Mouse (Mus musculus): ENCODE measurements at regions not wholly inside any gene's neighbourhood (a gene's known extent, or its start where the extent isn't known, plus 50 kb on each side); places are given as distances from the start of the nearest gene placed in this dataset.

DNA sequence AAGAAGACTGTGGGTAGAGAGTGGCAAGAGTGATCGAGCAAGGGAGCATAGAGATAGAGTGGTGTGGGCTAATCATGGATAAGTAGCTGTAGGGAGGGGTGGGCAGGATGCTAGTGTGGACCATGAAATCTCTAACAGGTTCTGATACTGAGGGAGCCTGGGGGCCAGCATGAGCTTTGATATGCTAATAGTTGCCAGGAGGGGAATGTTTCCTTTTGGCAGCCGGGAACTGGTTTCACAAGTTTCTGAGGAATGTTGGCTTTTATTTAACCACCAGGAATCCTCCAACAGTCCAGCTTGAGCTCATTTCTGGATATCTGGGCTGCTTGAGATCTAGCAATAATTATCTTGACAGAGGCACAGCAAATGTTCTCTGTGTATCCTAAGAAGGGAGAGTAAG lies 167.7 kb upstream of the Fggy start:
- Histone ChIP-seq H3K4me3 (replicated peaks) (no peak overlapping the region), H3K4me1 (peaks cover 14% of the 10 kb centered on the region), H3K4me2 (no peak overlapping the region), H3K9me3 (replicated peaks) (no peaks in the 10 kb centered on the region), H3K36me3 (no peaks in the 10 kb centered on the region), H3K9ac (no peak overlapping the region), H3K27me3 (no peaks in the 10 kb centered on the region), H3K27ac (peak overlapping the region; percentile 71)
- 44% methylated on average over 2 of the region's 2 CpGs for WGBS
- ATAC-seq (replicated peaks; ENCODE audit: low FRiP score): no peak

DNA sequence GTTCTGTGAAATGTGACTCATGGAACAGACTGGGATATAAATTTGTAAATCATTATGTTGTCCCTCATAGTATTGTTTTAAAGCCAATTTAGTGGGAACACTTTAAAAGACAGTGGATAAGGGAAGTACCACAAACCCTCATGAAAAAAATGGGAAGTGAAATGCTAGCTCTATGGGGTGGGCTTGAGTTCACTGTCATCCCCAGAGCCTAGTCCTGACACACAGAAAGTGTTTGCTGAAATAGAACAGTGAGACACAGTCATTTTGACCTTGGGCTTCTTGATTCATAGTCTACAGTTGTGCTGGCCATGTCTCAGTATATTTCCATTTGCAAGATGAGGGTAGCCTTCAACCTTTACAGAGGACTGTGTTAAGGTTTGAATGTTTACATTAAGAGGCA lies 166.8 kb upstream of the Fggy start:
- Histone ChIP-seq H3K4me2 (no peak overlapping the region), H3K36me3 (no peaks in the 10 kb centered on the region), H3K9me3 (replicated peaks) (no peaks in the 10 kb centered on the region), H3K4me1 (peaks cover 8% of the 10 kb centered on the region), H3K27ac (no peak overlapping the region), H3K9ac (no peak overlapping the region), H3K4me3 (replicated peaks) (no peak overlapping the region), H3K27me3 (no peaks in the 10 kb centered on the region)
- no peak for ATAC-seq (replicated peaks; ENCODE audit: low FRiP score)

DNA sequence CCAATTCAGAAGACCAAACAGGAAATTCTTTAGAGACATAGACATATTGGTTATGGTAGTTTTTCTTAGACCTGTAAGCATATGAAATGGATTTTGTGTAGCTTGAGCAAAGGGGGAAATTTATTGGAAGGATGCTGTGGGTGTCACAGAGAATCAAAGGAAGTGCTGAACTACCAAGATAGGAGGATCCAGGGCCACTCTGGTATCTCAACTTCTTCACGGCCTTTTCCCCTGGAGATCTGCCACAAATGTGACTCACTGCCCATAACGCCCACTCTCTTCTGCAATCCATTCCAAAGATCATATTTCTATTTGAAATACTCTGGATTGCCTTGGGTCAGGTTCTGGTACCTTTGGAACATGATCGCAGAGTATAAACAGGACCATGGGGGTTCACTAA lies 161.6 kb upstream of the Fggy start:
- H3K36me3 ChIP-seq: no peaks in the 10 kb centered on the region
- H3K9me3 ChIP-seq (replicated peaks): no peaks in the 10 kb centered on the region
- no peak overlapping the region for H3K27ac ChIP-seq
- 66% methylated on average over 3 of the region's 3 CpGs for WGBS
- H3K4me2 ChIP-seq: no peak overlapping the region
- no peak overlapping the region for H3K9ac ChIP-seq
- no peak overlapping the region for H3K4me3 ChIP-seq (replicated peaks)
- ATAC-seq (replicated peaks; ENCODE audit: low FRiP score): no peak
- no peaks in the 10 kb centered on the region for H3K27me3 ChIP-seq
- no peaks in the 10 kb centered on the region for H3K4me1 ChIP-seq

DNA sequence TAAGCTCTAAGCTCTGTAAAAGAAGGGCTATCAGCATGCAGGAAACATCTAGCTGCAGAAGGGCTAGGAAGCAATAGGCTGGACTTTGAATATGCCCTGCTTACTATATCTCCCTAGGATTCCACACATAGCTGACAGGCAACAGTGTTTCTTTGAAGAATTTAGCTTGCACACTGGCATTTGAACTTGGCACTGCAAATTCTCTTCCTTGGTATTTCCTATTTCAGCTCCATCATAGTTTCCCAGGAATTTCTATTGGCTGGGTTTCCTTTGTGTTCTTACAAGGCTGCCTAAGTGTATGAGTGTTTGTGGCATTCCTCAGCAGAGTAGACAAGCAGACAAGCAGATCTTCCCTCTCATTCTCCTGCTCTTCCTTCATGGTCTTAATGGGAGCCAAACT lies 159.0 kb upstream of the Fggy start:
- Histone ChIP-seq H3K9ac (no peak overlapping the region), H3K27me3 (no peaks in the 10 kb centered on the region), H3K27ac (no peak overlapping the region), H3K36me3 (no peaks in the 10 kb centered on the region), H3K4me1 (no peaks in the 10 kb centered on the region), H3K9me3 (replicated peaks) (no peaks in the 10 kb centered on the region), H3K4me3 (replicated peaks) (no peak overlapping the region), H3K4me2 (no peak overlapping the region)
- no peak for ATAC-seq (replicated peaks; ENCODE audit: low FRiP score)

DNA sequence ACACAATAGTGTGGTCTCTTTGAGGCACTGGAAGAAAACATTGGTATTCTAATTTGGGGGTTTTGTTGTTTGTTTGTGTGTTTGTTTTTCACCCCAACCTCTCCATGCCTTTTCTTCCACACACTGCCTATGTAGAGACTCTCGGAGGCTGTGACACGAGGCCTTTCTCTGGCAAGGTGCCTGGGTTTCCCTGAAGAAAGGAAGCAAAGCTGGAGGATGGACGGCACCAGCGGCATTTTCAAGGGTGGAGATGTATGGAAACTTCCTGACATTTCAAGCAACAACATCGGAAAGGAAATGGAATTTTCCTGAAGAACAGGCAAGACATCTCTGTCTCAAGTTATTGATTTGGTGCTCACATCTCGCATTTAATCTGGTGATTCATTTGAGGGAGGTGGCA lies 155.0 kb upstream of the Fggy start:
- no peaks in the 10 kb centered on the region for H3K4me1 ChIP-seq
- no peak for ATAC-seq (replicated peaks; ENCODE audit: low FRiP score)
- H3K27ac ChIP-seq: no peak overlapping the region
- H3K9me3 ChIP-seq (replicated peaks): no peaks in the 10 kb centered on the region
- H3K4me3 ChIP-seq (replicated peaks): no peak overlapping the region
- 76% methylated on average over 6 of the region's 6 CpGs for WGBS
- H3K4me2 ChIP-seq: no peak overlapping the region
- H3K27me3 ChIP-seq: no peaks in the 10 kb centered on the region
- H3K9ac ChIP-seq: no peak overlapping the region
- no peaks in the 10 kb centered on the region for H3K36me3 ChIP-seq

DNA sequence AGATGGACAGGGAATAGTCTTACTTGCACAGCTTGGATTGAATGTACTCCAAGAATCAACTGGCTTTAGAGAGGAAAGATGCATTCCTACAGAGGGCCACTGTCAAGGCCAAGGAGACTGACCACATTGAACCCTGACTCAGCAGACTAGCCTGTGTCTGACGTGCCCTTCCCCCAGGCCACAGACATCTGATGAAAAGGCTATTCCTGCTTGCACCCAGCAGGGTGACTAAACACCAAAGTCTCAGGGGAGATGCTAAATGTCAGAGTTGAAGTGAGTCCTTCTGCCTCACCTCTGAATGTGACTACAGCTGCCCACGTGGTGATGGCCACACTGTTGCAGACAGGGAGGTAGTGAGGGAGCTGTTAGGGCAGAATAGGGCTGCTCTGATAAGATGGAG lies 140.2 kb upstream of the Fggy start:
- no peak for ATAC-seq (replicated peaks; ENCODE audit: low FRiP score)

DNA sequence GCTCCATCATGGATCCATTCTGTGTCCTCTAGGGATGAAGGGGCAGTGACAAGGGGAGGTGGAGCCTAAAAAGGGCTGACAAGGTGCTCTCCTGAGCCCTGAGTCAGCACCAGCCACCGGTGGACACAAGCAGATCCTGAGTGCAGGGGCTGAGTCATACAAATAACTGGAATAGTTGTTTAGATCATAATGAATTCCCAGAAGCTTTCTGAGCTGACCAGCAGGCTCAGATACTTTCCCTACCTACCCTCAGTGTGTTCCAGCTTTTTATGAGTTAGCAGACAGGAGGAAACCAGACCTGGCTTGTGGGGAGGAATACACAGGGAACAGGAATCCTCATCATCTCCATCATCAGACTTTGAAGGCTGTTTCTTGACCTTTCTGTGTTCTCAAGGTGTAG lies 130.7 kb upstream of the Fggy start:
- Histone ChIP-seq H3K4me3 (replicated peaks) (no peak overlapping the region), H3K9ac (no peak overlapping the region), H3K4me2 (no peak overlapping the region), H3K27ac (no peak overlapping the region), H3K36me3 (no peaks in the 10 kb centered on the region), H3K27me3 (no peaks in the 10 kb centered on the region), H3K4me1 (no peaks in the 10 kb centered on the region), H3K9me3 (replicated peaks) (no peaks in the 10 kb centered on the region)
- ATAC-seq (replicated peaks; ENCODE audit: low FRiP score): no peak
- WGBS: 41% methylated on average over 1 of the region's 1 CpGs

More for the DNA sequence above, 140.2 kb upstream of the Fggy start:
- H3K9ac ChIP-seq: no peak overlapping the region
- no peak overlapping the region for H3K27ac ChIP-seq
- 53% methylated on average over 2 of the region's 2 CpGs for WGBS
- H3K36me3 ChIP-seq: no peaks in the 10 kb centered on the region
- H3K4me3 ChIP-seq (replicated peaks): no peak overlapping the region
- no peaks in the 10 kb centered on the region for H3K27me3 ChIP-seq
- no peak overlapping the region for H3K4me2 ChIP-seq
- no peaks in the 10 kb centered on the region for H3K9me3 ChIP-seq (replicated peaks)
- H3K4me1 ChIP-seq: no peaks in the 10 kb centered on the region

DNA sequence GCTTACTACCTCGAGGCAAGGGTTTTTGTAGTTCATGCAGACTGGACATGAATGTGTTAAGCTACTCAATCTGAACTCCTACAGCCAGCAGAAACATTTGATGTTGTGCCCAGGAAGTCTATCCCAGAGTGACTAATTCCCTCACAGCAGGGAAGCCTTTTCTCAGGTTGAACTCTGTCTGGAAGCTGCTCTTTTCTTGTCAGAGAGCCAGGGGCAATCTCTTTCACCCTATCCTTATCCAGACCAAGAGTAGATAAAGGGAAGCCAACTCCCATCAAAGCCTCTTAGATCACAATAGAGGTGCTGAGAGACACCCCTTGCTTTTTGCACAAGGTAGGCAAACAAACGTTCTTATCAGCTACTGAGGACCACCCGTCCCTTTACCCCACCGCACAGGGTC lies 122.8 kb upstream of the Fggy start:
- H3K9me3 ChIP-seq (replicated peaks): no peaks in the 10 kb centered on the region
- no peak overlapping the region for H3K4me3 ChIP-seq (replicated peaks)
- no peaks in the 10 kb centered on the region for H3K36me3 ChIP-seq
- ATAC-seq (replicated peaks; ENCODE audit: low FRiP score): peak; percentile 58; the same call in 1 of the 2 replicates
- WGBS: 37% methylated on average over 4 of the region's 4 CpGs
- H3K9ac ChIP-seq: no peak overlapping the region
- H3K27ac ChIP-seq: peak overlapping the region; percentile 3; the same call in 1 of the 2 replicates
- H3K4me2 ChIP-seq: no peak overlapping the region
- peaks cover 7% of the 10 kb centered on the region for H3K4me1 ChIP-seq
- H3K27me3 ChIP-seq: no peaks in the 10 kb centered on the region

DNA sequence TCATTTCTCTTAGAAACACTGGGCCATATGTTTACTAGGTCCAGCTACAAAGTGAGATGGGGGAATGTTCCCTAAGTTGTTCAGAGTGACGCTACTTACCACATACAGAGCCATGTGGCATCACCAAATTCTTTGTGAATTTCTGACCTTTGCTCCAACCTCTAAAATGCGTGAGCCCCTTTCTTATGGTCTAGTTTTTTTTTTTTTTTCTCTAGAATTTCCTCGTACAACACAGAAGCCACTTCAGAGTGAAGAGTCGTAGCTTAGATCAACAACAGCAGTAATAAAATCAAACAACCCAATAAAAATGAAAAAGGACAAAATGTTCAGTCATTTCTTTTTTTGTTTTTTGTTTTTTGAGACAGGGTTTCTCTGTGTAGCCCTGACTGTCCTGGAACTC lies 122.2 kb upstream of the Fggy start:
- Histone ChIP-seq H3K9me3 (replicated peaks) (no peaks in the 10 kb centered on the region), H3K9ac (no peak overlapping the region), H3K36me3 (no peaks in the 10 kb centered on the region), H3K27ac (peak overlapping the region; percentile 3; the same call in 1 of the 2 replicates), H3K4me2 (no peak overlapping the region), H3K4me1 (peaks cover 7% of the 10 kb centered on the region), H3K4me3 (replicated peaks) (no peak overlapping the region), H3K27me3 (no peaks in the 10 kb centered on the region)
- 40% methylated on average over 4 of the region's 4 CpGs for WGBS
- ATAC-seq (replicated peaks; ENCODE audit: low FRiP score): no peak

DNA sequence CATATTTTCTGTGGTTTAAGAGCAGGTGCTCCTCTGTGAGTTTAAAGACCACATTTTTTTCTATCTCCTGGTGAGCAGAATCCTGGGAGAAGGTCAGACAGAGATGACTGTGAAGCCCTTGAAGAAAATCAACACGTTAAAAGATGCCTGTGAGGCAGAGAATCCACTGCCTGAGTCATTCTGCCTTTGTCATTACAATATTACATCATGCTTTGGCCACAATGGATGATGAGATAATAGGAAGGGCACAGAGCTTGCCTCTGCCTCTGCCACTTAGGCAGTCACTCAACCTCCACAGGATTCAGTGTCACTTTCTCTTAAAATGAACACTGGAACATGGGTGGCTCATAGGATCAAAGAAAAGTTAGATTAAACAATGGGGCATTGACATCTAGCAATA lies 117.5 kb upstream of the Fggy start:
- H3K27ac ChIP-seq: no peak overlapping the region
- H3K4me1 ChIP-seq: peaks cover 10% of the 10 kb centered on the region
- WGBS: 29% methylated on average over 1 of the region's 1 CpGs
- no peak overlapping the region for H3K9ac ChIP-seq
- H3K4me2 ChIP-seq: no peak overlapping the region
- H3K27me3 ChIP-seq: no peaks in the 10 kb centered on the region
- no peaks in the 10 kb centered on the region for H3K9me3 ChIP-seq (replicated peaks)
- no peaks in the 10 kb centered on the region for H3K36me3 ChIP-seq
- H3K4me3 ChIP-seq (replicated peaks): no peak overlapping the region
- ATAC-seq (replicated peaks; ENCODE audit: low FRiP score): no peak

DNA sequence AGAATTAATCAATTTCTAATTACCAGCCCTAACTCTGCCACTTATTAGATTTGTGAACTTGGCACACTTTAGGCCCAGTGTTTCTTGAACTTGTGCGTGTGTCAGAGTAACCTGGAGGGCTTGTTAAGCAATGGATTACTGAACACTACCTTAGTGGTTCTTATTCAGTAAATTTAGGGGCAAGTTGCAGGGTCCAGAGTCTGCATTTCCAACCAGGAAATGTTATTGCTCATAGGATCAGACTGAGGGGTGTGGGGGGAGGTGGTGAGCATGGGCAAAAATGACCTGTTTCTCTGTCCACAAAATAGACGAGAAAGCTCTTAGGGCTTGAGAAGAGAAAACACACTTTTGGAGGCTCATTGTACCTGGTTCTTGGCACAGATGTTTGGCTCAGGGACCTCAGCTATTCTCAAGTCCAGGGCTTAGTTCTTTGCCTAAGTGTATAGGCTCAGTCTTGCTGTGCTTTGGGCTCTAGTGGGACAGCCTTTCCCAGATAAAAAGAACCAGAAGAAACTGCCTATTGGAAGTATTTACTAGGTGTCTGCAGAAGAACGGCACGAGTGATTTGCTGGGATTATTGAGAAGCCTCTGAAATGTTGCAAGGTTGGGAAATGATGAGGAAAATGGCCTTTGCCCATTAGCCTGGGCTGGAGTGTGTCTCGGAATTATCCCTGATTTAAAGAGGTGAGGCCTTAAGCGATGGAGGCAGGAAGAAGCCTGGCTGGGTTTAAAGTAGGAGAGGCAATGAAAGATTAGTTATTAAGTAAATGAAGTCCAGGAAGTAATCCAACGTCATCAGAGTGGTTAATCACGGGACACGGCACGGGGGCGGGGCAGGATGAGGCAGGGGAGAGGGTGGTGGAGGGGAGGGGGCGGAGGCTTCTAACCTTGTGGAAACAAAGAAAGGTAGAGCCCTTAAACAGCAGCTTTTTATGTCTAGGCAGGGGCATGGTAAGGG lies 113.2 kb upstream of the Fggy start:
- no peaks in the 10 kb centered on the region for H3K27me3 ChIP-seq
- no peak overlapping the region for H3K4me3 ChIP-seq (replicated peaks)
- WGBS: 28% methylated on average over 12 of the region's 12 CpGs
- H3K36me3 ChIP-seq: no peaks in the 10 kb centered on the region
- peak; percentile 93 for ATAC-seq (replicated peaks; ENCODE audit: low FRiP score)
- H3K4me2 ChIP-seq: no peak overlapping the region
- peak overlapping the region; percentile 87 for H3K27ac ChIP-seq
- peaks cover 14% of the 10 kb centered on the region for H3K4me1 ChIP-seq
- H3K9ac ChIP-seq: no peak overlapping the region
- no peaks in the 10 kb centered on the region for H3K9me3 ChIP-seq (replicated peaks)

DNA sequence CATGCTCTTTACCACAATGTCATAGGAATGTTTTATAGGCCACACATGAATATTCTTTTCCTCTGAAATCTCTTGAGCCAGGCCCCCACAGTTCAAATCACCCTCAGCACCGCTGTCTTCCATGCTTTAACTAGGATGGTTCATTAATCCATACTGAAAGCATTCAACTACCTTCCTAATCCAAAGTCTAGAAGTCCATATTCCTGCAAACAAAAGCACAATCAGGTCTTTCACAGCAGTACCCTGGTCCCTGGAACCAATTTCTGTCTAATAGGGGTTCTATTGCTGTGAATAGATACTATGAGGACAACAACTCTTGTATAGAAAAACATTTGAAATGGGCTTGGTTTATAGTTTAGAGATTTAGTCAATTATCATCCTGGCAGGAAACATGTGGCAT lies 107.0 kb upstream of the Fggy start:
- H3K9me3 ChIP-seq (replicated peaks): no peaks in the 10 kb centered on the region
- no peak overlapping the region for H3K4me3 ChIP-seq (replicated peaks)
- H3K9ac ChIP-seq: no peak overlapping the region
- H3K36me3 ChIP-seq: no peaks in the 10 kb centered on the region
- no peak for ATAC-seq (replicated peaks; ENCODE audit: low FRiP score)
- no peaks in the 10 kb centered on the region for H3K27me3 ChIP-seq
- WGBS: 89% methylated on average over 1 of the region's 1 CpGs
- no peak overlapping the region for H3K27ac ChIP-seq
- 0 out of 2 replicates have a peak, but pooled peaks cover 4% of the 10 kb centered on the region for H3K4me1 ChIP-seq
- H3K4me2 ChIP-seq: no peak overlapping the region

DNA sequence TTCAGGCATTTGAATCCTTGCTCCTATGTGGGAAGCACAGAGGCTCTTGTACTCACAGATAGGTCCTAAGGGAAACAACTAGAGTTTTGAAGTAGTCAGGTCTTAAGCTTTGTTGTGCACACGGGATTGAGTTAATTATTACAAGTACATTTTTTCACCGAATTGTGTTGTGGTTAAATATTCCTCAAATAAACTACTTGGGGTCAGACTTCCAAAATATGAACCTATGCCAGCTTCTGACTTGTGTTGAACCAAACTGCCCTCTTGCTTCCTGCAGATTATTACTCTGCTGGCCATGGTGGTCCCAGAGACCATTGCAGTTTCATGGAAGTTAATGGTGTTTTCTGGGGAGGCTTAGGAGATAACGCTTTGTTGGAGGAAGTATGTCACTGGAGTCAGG lies 105.5 kb upstream of the Fggy start:
- H3K4me1 ChIP-seq: no peaks in the 10 kb centered on the region
- WGBS: 69% methylated on average over 3 of the region's 3 CpGs
- H3K4me2 ChIP-seq: no peak overlapping the region
- no peaks in the 10 kb centered on the region for H3K36me3 ChIP-seq
- no peak overlapping the region for H3K4me3 ChIP-seq (replicated peaks)
- peak overlapping the region; percentile 74 for H3K27ac ChIP-seq
- H3K9me3 ChIP-seq (replicated peaks): no peaks in the 10 kb centered on the region
- peak; percentile 36; the same call in 1 of the 2 replicates for ATAC-seq (replicated peaks; ENCODE audit: low FRiP score)
- no peak overlapping the region for H3K9ac ChIP-seq
- H3K27me3 ChIP-seq: no peaks in the 10 kb centered on the region
